Mouse (Mus musculus) G1E (cell line): ENCODE data around the gene Kras. TPM values are rescaled to one million over a fixed set of nuclear protein-coding genes. Genes with fewer than 3 reads are reported as not detected.

Source experiments
- ATAC-seq: 2 replicates; pipeline ENCODE4 v1.8.0; 2016; ENCODE audit warnings: mild to moderate bottlenecking; ENCODE audit not compliant: insufficient number of reproducible peaks, poor library complexity, low FRiP score, severe bottlenecking; ENCODE audit errors: extremely low read depth
- DNase-seq: peaks from one replicate; pipeline ENCODE4 v3.0.0; 2012; ENCODE audit warnings: low spot score
- H3K27me3 ChIP-seq: 2 replicates; pipeline ENCODE4 v1.6.1; 2012; ENCODE audit warnings: mild to moderate bottlenecking, low read length, inconsistent platforms; ENCODE audit not compliant: insufficient read depth
- H3K36me3 ChIP-seq: replicated peaks from 2 replicates; pipeline ENCODE3; 2012; ENCODE audit warnings: mild to moderate bottlenecking, inconsistent platforms
- H3K4me1 ChIP-seq: 2 replicates; pipeline ENCODE4 v1.6.1; 2012; ENCODE audit warnings: low read depth, low read length, inconsistent platforms, mixed read lengths; ENCODE audit not compliant: insufficient read depth
- H3K4me3 ChIP-seq: 2 replicates; pipeline ENCODE4 v1.5.1; 2012; ENCODE audit warnings: low read depth, mild to moderate bottlenecking, inconsistent platforms, low read length, moderate library complexity, mixed read lengths
- H3K9me3 ChIP-seq: replicated peaks from 2 replicates; pipeline ENCODE4 v1.6.1; 2012; ENCODE audit warnings: inconsistent platforms
- CTCF ChIP-seq: IDR thresholded peaks from 2 replicates; pipeline ENCODE4 v1.5.1; 2012; ENCODE audit warnings: low read depth, low read length, inconsistent platforms, mixed read lengths
- GATA1 ChIP-seq: IDR thresholded peaks from 2 replicates; pipeline ENCODE4 v1.6.1; 2012; ENCODE audit warnings: borderline replicate concordance, low read length, inconsistent platforms, mixed read lengths
- GATA2 ChIP-seq: IDR thresholded peaks from 2 replicates; pipeline ENCODE4 v1.6.1; 2012; ENCODE audit warnings: low read depth, low read length, inconsistent platforms, borderline replicate concordance
- POLR2AphosphoS5 ChIP-seq: IDR thresholded peaks from 2 replicates; pipeline ENCODE4 v1.6.1; 2012; ENCODE audit warnings: low read depth, low read length, inconsistent platforms; ENCODE audit not compliant: insufficient replicate concordance
- TAL1 ChIP-seq: conservative IDR thresholded peaks from 2 replicates; pipeline ENCODE4 v1.6.1; 2012; ENCODE audit warnings: low read depth, low read length, inconsistent platforms, mixed read lengths
- polyA plus RNA-seq: library from polyadenylated mRNA; stranded (reverse); fragments of >175 nt; gene quantifications from 2 replicates; pipeline ENCODE4 v1.2.3, GENCODE M21; 2012
- total RNA-seq, 2 experiments: library from RNA; stranded (forward) in 1 of 2; stranded (reverse) in 1 of 2; fragments of 200-1000 nt in 1 of 2; fragments of >200 nt in 1 of 2; fragmentation: Nextera tagmentation in 1 of 2; gene quantifications; 2 replicates each; pipeline ENCODE4 v1.2.3; 2014 to 2017

Gene Kras
- total and polyA plus RNA-seq, 3 experiments: 15.8 to 44.8 (median 27.2) TPM

- H3K36me3 ChIP-seq: no peaks in the 10 kb centered on the region
Measured at GRCm38 (mm10) chr6:145197949-145198686, 51.9 kb downstream of the Kras start.

GRCm38 (mm10) chr6:145193446-145193845, 56.6 kb downstream of the Kras start:
- H3K36me3 ChIP-seq: no peaks in the 10 kb centered on the region

More at GRCm38 (mm10) chr6:145197949-145198686, 51.9 kb downstream of the Kras start:
- Histone ChIP-seq H3K27me3 (no peaks in the 10 kb centered on the region), H3K4me1 (no peaks in the 10 kb centered on the region), H3K4me3 (no peak overlapping the region), H3K9me3 (no peaks in the 10 kb centered on the region)
- ATAC-seq: no peak
- TF ChIP-seq GATA2 (no peak), CTCF (no peak), POLR2AphosphoS5 (no peak), GATA1 (no peak), TAL1 (no peak)
- DNase-seq: no peak

GRCm38 (mm10) chr6:145193038-145193437, 57.0 kb downstream of the Kras start:
- no peak overlapping the region for H3K4me3 ChIP-seq
- H3K4me1 ChIP-seq: no peaks in the 10 kb centered on the region
- ATAC-seq (no peak), DNase-seq (no peak)
- H3K9me3 ChIP-seq: no peaks in the 10 kb centered on the region
- no peaks in the 10 kb centered on the region for H3K27me3 ChIP-seq
- no peak for TF ChIP-seq POLR2AphosphoS5
- no peak for TF ChIP-seq GATA2
- no peak for TF ChIP-seq TAL1
- no peaks in the 10 kb centered on the region for H3K36me3 ChIP-seq

More at GRCm38 (mm10) chr6:145193446-145193845, 56.6 kb downstream of the Kras start:
- no peaks in the 10 kb centered on the region for H3K27me3 ChIP-seq
- DNase-seq: no peak
- no peaks in the 10 kb centered on the region for H3K9me3 ChIP-seq
- H3K4me3 ChIP-seq: no peak overlapping the region
- TF ChIP-seq TAL1 (no peak), POLR2AphosphoS5 (no peak), CTCF (no peak), GATA2 (no peak), GATA1 (no peak)
- no peak for ATAC-seq
- no peaks in the 10 kb centered on the region for H3K4me1 ChIP-seq

GRCm38 (mm10) chr6:145187093-145188088, 62.6 kb downstream of the Kras start:
- Histone ChIP-seq H3K4me1 (peaks cover 4% of the 10 kb centered on the region; the same call in 1 of the 2 replicates), H3K36me3 (no peaks in the 10 kb centered on the region), H3K9me3 (no peaks in the 10 kb centered on the region), H3K27me3 (no peaks in the 10 kb centered on the region), H3K4me3 (no peak overlapping the region; the same call in 1 of the 2 replicates)
- no peak for ATAC-seq
- no peak for TF ChIP-seq TAL1
- no peak for TF ChIP-seq CTCF
- TF ChIP-seq GATA1: no peak
- no peak for TF ChIP-seq POLR2AphosphoS5
- TF ChIP-seq GATA2: no peak
- no peak for DNase-seq

GRCm38 (mm10) chr6:145186096-145186495, 63.9 kb downstream of the Kras start:
- Histone ChIP-seq H3K36me3 (no peaks in the 10 kb centered on the region), H3K27me3 (no peaks in the 10 kb centered on the region), H3K4me3 (no peak overlapping the region), H3K4me1 (peaks cover 4% of the 10 kb centered on the region; the same call in 1 of the 2 replicates), H3K9me3 (peaks cover 9% of the 10 kb centered on the region)
- no peak for ATAC-seq
- TF ChIP-seq TAL1 (no peak), GATA2 (no peak)
- DNase-seq: no peak

- H3K36me3 ChIP-seq: no peaks in the 10 kb centered on the region
- peaks cover 35% of the 10 kb centered on the region for H3K9me3 ChIP-seq
- TF ChIP-seq CTCF (no peak), POLR2AphosphoS5 (no peak), TAL1 (no peak)
- DNase-seq (no peak), ATAC-seq (no peak)
- no peaks in the 10 kb centered on the region for H3K4me1 ChIP-seq
- no peak overlapping the region for H3K4me3 ChIP-seq
- no peaks in the 10 kb centered on the region for H3K27me3 ChIP-seq
Measured at GRCm38 (mm10) chr6:145182044-145182443, 68.0 kb downstream of the Kras start.
